Mouse (Mus musculus) E14TG2a.4 (cell line): ENCODE measurements at regions not wholly inside any gene's neighbourhood (a gene's known extent, or its start where the extent isn't known, plus 50 kb on each side); places are given as distances from the start of the nearest gene placed in this dataset.

Experiments
- CTCF ChIP-seq: conservative IDR thresholded peaks from 2 replicates; pipeline ENCODE4 v1.5.1; 2014; ENCODE audit warnings: low read length
- NANOG ChIP-seq: IDR thresholded peaks from 2 replicates; pipeline ENCODE4 v1.6.1; 2014; ENCODE audit warnings: borderline replicate concordance, low read length, mixed read lengths
- POU5F1 ChIP-seq: IDR thresholded peaks from 2 replicates; pipeline ENCODE4 v1.6.1; 2014; ENCODE audit warnings: low read length, borderline replicate concordance

DNA sequence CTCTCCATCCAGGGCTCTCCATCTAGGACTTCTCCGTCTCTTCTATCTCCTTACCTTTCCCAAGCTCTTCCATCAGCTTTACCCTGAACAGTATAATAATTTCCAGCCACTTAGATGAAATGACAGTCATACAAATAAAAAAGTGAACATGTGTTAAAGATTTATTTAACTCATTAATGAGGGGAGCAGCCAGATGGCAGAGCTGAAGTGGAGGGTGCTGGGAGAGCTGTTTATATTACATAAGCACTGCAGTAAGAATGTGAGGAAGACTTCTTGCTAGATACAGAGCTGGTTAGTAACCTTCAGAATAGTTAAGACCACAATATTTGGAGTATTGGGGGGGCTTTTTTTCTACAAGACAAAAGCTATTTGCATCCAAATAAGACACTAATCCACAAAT, 234.9 kb downstream of the Gm12728 start:
- TF ChIP-seq CTCF (no peak), POU5F1 (no peak), NANOG (no peak)
